Mouse (Mus musculus): ENCODE measurements around the gene Wfdc5. TPM values are rescaled to one million over a fixed set of nuclear protein-coding genes. Genes with fewer than 3 reads are reported as not detected.
A peak's percentile ranks its signal among the peaks of the same experiment; 100 is the strongest.

Wfdc5 gene
- polyA plus RNA-seq, 1 experiment from 2014 or later, result not detected

DNA sequence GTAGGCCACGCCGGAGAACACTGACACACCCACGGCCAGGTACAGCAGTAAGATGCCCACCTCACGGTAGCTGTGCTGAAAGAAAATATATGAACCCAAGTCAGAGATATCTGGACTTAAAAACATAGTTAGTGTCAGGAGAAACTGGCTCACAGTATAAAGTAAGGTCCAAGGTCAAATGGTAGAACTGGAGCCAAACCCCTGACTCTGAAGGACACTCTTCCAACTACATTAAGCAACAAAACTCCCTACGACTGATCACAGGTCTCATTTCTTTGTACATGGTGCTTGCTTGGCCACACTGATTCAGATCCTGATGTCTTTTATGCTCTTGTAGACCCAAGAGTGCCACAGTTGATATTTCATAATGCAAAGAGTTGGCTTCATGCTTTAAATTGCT, 17.6 kb downstream of the Wfdc5 start:
- no peak overlapping the region for H3K4me3 ChIP-seq (ENCODE audit: low read length)
- H3K27me3 ChIP-seq (replicated peaks; ENCODE audit: control insufficient read depth, insufficient read depth, low read length), result peaks cover 38% of the 10 kb centered on the region
- H3K27ac ChIP-seq (ENCODE audit: low read depth, low read length), result no peak overlapping the region

DNA sequence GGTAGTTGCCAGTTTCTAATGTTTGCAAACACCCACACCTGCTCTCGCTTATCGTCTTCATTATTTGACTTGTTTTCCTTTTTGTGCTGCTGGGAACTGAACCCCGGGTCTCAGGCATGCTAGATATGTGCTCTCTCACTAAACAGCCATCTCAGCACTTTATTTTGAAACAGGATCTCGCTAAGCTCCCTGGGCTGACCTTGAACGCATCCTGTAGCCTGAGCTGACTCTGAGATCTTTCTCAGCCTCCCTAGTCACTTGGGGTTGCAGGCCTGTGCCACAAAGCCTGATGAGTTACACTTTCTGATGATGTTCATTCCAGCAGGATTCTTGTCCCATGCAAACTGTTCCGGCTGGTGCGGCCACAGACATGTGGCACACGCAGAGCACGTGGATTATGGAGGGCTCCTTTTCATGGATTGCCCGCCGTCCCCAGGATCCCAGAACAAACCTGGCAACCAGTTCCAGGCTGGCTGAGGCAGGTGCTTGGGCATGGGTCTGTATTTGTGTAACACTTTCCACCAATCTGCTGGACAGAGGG, 21.0 kb downstream of the Wfdc5 start:
- WGBS, result 84% methylated on average over 11 of the region's 11 CpGs
- no peak overlapping the region for H3K4me3 ChIP-seq (ENCODE audit: low read length)
- peaks cover 6% of the 10 kb centered on the region; the same call in 1 of the 2 replicates for H3K27me3 ChIP-seq (replicated peaks; ENCODE audit: control insufficient read depth, insufficient read depth, low read length)
- H3K4me1 ChIP-seq (ENCODE audit: control insufficient read depth, insufficient read depth, low read depth, low read length), result no peaks in the 10 kb centered on the region
- no peaks in the 10 kb centered on the region for H3K9me3 ChIP-seq (ENCODE audit: control insufficient read depth, low read length)
- no peaks in the 10 kb centered on the region for H3K36me3 ChIP-seq (ENCODE audit: control insufficient read depth, insufficient read depth, low read length)
- no peak overlapping the region for H3K9ac ChIP-seq (ENCODE audit: low read depth, low read length)
- H3K4me2 ChIP-seq (ENCODE audit: low read length), result no peak overlapping the region
- no peak overlapping the region for H3K27ac ChIP-seq (ENCODE audit: low read depth, low read length)
- no peak for ATAC-seq

More for the DNA sequence above, 17.6 kb downstream of the Wfdc5 start:
- Histone ChIP-seq H3K9me3 (ENCODE audit: control insufficient read depth, low read length) (no peaks in the 10 kb centered on the region; the same call in 1 of the 2 replicates), H3K9ac (ENCODE audit: low read depth, low read length) (no peak overlapping the region), H3K36me3 (ENCODE audit: control insufficient read depth, insufficient read depth, low read length) (no peaks in the 10 kb centered on the region), H3K4me2 (ENCODE audit: low read length) (no peak overlapping the region), H3K4me1 (ENCODE audit: control insufficient read depth, insufficient read depth, low read depth, low read length) (peaks cover 8% of the 10 kb centered on the region)
- ATAC-seq, result no peak
- WGBS, result 88% methylated on average over 5 of the region's 5 CpGs

DNA sequence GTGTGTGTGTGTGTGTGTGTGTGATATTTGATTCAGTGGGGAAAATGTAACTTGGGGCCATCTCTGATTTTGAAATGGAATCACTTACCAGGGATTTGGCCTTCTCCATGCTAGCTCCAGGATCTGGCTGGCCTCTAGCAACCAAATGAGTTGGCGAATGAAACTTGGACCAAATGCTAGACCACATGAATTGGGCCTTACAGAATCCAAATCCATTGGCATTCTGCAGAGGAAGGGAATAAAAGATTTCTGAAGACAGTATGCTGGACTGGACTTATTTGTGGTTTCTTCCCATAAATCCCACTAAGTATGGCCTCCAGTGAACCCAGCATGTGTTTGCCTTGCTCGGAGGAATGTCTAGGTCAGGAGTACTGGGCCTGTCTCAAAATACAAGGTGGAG, 23.7 kb downstream of the Wfdc5 start:
- H3K36me3 ChIP-seq (ENCODE audit: control insufficient read depth, insufficient read depth, low read length), result 0 out of 2 replicates have a peak, but pooled peaks cover 2% of the 10 kb centered on the region
- ATAC-seq, result no peak
- no peaks in the 10 kb centered on the region for H3K27me3 ChIP-seq (replicated peaks; ENCODE audit: control insufficient read depth, insufficient read depth, low read length)
- H3K9me3 ChIP-seq (ENCODE audit: control insufficient read depth, low read length), result no peaks in the 10 kb centered on the region
- 94% methylated on average over 2 of the region's 2 CpGs for WGBS
- H3K4me1 ChIP-seq (ENCODE audit: control insufficient read depth, insufficient read depth, low read depth, low read length), result no peaks in the 10 kb centered on the region
- H3K4me3 ChIP-seq (ENCODE audit: low read length), result no peak overlapping the region
- H3K9ac ChIP-seq (ENCODE audit: low read depth, low read length), result no peak overlapping the region
- no peak overlapping the region for H3K27ac ChIP-seq (ENCODE audit: low read depth, low read length)
- no peak overlapping the region for H3K4me2 ChIP-seq (ENCODE audit: low read length)

DNA sequence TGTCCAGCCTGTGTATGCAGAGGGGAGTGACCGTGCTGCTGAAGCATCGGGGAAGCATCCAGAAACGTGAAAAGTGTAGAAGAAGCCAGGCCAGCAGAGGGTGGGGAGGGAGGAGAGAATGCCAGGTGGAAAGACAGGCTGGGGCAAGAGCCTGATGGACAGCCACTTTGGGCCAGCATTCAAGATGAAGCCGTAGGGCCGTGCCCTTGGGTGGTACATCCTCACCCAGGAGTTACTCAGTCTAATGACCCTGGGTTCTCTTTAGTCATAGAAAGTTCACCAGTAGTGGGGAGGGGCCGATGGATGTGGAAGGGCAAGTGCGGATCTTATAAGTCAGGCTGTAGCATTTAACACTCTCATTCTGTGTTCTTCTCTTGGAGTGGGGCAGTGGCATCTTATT, 26.4 kb downstream of the Wfdc5 start:
- Histone ChIP-seq H3K4me1 (ENCODE audit: control insufficient read depth, insufficient read depth, low read depth, low read length) (no peaks in the 10 kb centered on the region), H3K36me3 (ENCODE audit: control insufficient read depth, insufficient read depth, low read length) (peaks cover 9% of the 10 kb centered on the region), H3K4me3 (ENCODE audit: low read length) (no peak overlapping the region), H3K27me3 (replicated peaks; ENCODE audit: control insufficient read depth, insufficient read depth, low read length) (no peaks in the 10 kb centered on the region), H3K9ac (ENCODE audit: low read depth, low read length) (no peak overlapping the region), H3K27ac (ENCODE audit: low read depth, low read length) (no peak overlapping the region), H3K4me2 (ENCODE audit: low read length) (no peak overlapping the region), H3K9me3 (ENCODE audit: control insufficient read depth, low read length) (no peaks in the 10 kb centered on the region)
- WGBS, result 87% methylated on average over 7 of the region's 7 CpGs
- no peak for ATAC-seq

DNA sequence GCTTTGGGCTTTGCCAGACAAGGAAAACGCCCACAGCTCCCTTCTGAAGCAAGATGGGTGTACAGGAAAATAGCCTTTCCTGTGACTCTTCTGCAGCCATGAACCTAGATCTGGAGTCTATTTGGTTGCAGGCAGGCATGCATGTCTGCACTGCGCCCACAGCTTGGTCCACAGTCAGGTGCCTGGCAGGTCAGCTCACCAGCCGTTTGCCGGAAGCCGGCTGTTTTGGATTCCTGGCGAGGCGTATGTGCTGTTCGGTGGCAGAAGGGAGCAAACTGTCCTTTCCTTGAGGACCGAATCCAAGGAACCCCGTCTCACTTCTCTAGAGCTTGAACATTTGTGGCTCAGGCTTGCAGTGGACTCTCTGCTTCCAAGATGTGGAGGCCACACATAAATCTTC, 28.5 kb downstream of the Wfdc5 start:
- Histone ChIP-seq H3K27ac (ENCODE audit: low read depth, low read length) (no peak overlapping the region), H3K9me3 (ENCODE audit: control insufficient read depth, low read length) (no peaks in the 10 kb centered on the region), H3K27me3 (replicated peaks; ENCODE audit: control insufficient read depth, insufficient read depth, low read length) (no peaks in the 10 kb centered on the region), H3K9ac (ENCODE audit: low read depth, low read length) (no peak overlapping the region), H3K4me3 (ENCODE audit: low read length) (no peak overlapping the region), H3K36me3 (ENCODE audit: control insufficient read depth, insufficient read depth, low read length) (peaks cover 9% of the 10 kb centered on the region), H3K4me1 (ENCODE audit: control insufficient read depth, insufficient read depth, low read depth, low read length) (no peaks in the 10 kb centered on the region), H3K4me2 (ENCODE audit: low read length) (no peak overlapping the region)
- no peak for ATAC-seq
- 95% methylated on average over 10 of the region's 10 CpGs for WGBS

DNA sequence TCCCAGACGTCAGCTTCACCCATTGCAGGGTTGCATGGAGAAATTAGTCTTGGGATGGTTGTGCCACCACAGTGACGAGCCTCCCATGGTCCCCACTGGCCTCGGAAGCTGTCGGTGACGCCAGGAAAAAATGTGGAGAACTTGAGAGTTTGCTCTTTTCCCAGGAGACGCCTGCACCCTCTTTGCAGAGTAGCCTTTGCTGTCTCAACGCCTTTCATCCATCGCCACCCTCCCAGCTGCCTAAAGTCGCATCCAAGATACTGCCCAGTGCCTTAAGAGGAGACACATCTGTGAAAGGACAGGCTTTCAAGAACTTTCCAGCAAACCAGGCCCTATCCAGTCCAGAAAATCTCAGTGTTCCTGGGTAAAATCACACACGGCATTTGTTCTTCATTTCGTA, 30.2 kb downstream of the Wfdc5 start:
- no peaks in the 10 kb centered on the region for H3K27me3 ChIP-seq (replicated peaks; ENCODE audit: control insufficient read depth, insufficient read depth, low read length)
- no peak overlapping the region for H3K9ac ChIP-seq (ENCODE audit: low read depth, low read length)
- no peak overlapping the region for H3K4me3 ChIP-seq (ENCODE audit: low read length)
- peaks cover 9% of the 10 kb centered on the region for H3K36me3 ChIP-seq (ENCODE audit: control insufficient read depth, insufficient read depth, low read length)
- no peak overlapping the region for H3K4me2 ChIP-seq (ENCODE audit: low read length)
- ATAC-seq, result no peak
- no peak overlapping the region for H3K27ac ChIP-seq (ENCODE audit: low read depth, low read length)
- 93% methylated on average over 11 of the region's 11 CpGs for WGBS
- no peaks in the 10 kb centered on the region for H3K9me3 ChIP-seq (ENCODE audit: control insufficient read depth, low read length)
- no peaks in the 10 kb centered on the region for H3K4me1 ChIP-seq (ENCODE audit: control insufficient read depth, insufficient read depth, low read depth, low read length)

DNA sequence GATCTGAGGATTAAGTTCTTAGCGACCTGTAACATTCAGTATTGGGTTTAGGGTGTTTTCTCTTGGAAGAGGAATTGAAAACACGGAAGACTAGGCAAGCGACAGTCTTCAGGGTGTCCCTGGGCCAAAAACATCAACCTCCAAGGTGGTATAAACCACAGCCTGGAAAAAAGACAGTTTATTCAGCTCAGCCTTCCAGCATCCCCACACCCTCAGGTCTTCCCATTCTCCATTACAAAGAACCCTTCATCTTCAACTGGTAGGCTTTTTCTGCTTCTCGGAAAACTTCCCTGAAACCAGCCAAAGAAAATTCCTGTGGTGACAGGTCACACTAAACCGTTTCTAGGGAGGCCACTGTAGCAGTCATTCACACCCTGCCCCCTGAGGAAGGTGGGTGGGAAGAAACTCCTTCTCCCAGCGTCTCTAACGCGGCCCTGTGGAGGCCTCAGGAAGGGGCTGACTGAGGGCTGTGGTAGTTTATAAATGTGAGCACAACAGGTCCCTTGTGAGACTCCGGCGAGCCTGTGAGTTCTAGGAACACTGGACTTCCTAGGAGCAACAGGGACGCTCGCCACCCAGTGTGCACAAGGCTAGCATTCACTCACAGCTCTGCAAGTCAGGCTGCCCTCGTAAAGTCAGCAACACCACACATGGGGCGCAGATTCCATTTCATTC, 32.3 kb downstream of the Wfdc5 start:
- H3K27ac ChIP-seq (ENCODE audit: low read depth, low read length), result no peak overlapping the region
- WGBS, result 35% methylated on average over 14 of the region's 14 CpGs
- H3K4me2 ChIP-seq (ENCODE audit: low read length), result no peak overlapping the region
- peaks cover 7% of the 10 kb centered on the region for H3K36me3 ChIP-seq (ENCODE audit: control insufficient read depth, insufficient read depth, low read length)
- no peaks in the 10 kb centered on the region for H3K27me3 ChIP-seq (replicated peaks; ENCODE audit: control insufficient read depth, insufficient read depth, low read length)
- no peak overlapping the region for H3K9ac ChIP-seq (ENCODE audit: low read depth, low read length)
- peak; percentile 42 for ATAC-seq
- H3K4me1 ChIP-seq (ENCODE audit: control insufficient read depth, insufficient read depth, low read depth, low read length), result no peaks in the 10 kb centered on the region
- H3K9me3 ChIP-seq (ENCODE audit: control insufficient read depth, low read length), result no peaks in the 10 kb centered on the region
- no peak overlapping the region for H3K4me3 ChIP-seq (ENCODE audit: low read length)

DNA sequence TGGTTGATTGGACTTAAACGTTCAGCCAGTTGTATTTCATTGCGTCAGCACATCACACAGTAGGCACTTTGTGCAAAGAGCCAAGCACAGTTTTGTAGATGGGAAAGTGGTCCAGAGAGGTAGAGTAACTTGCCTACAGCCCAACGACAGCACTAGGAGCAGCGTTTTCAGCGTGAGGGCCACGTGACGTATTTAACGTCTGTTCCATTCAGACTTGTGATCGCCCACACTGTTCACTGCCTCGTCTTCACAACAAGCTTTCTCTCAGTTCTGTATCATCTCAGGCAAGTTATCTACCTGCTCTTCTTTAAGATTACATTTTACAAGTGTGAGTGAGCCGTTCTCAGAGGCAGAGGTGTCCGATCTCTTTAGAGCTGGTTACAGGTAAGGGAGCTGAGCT, 36.0 kb downstream of the Wfdc5 start:
- Histone ChIP-seq H3K4me3 (ENCODE audit: low read length) (no peak overlapping the region), H3K4me1 (ENCODE audit: control insufficient read depth, insufficient read depth, low read depth, low read length) (no peaks in the 10 kb centered on the region; the same call in 1 of the 2 replicates), H3K9ac (ENCODE audit: low read depth, low read length) (no peak overlapping the region), H3K27ac (ENCODE audit: low read depth, low read length) (no peak overlapping the region), H3K9me3 (ENCODE audit: control insufficient read depth, low read length) (no peaks in the 10 kb centered on the region), H3K4me2 (ENCODE audit: low read length) (no peak overlapping the region), H3K36me3 (ENCODE audit: control insufficient read depth, insufficient read depth, low read length) (no peaks in the 10 kb centered on the region; the same call in 1 of the 2 replicates), H3K27me3 (replicated peaks; ENCODE audit: control insufficient read depth, insufficient read depth, low read length) (no peaks in the 10 kb centered on the region)
- 94% methylated on average over 12 of the region's 12 CpGs for WGBS
- no peak for ATAC-seq

DNA sequence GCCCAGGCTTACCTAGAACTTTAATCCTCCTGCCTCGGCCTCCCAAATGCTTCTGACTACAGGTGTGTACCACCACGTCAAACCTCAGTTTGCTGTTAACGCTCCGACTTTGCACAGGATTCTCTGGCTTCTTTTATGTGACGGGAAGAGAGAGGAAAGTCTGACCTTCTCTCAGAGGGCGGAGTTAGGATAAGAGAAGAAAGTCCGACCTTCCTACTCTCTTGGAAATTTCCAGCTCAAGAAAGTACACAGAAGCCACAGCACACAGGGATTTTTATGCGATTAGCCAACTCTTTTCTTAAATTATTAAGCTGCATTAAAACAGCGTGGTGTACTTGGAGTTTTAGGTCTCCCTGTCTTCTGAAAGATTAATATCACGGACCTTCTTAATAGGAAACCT, 38.0 kb downstream of the Wfdc5 start:
- Histone ChIP-seq H3K4me1 (ENCODE audit: control insufficient read depth, insufficient read depth, low read depth, low read length) (no peaks in the 10 kb centered on the region; the same call in 1 of the 2 replicates), H3K9me3 (ENCODE audit: control insufficient read depth, low read length) (no peaks in the 10 kb centered on the region), H3K36me3 (ENCODE audit: control insufficient read depth, insufficient read depth, low read length) (no peaks in the 10 kb centered on the region; the same call in 1 of the 2 replicates), H3K27ac (ENCODE audit: low read depth, low read length) (no peak overlapping the region), H3K9ac (ENCODE audit: low read depth, low read length) (no peak overlapping the region), H3K27me3 (replicated peaks; ENCODE audit: control insufficient read depth, insufficient read depth, low read length) (no peaks in the 10 kb centered on the region), H3K4me2 (ENCODE audit: low read length) (no peak overlapping the region), H3K4me3 (ENCODE audit: low read length) (no peak overlapping the region)
- ATAC-seq, result no peak
- WGBS, result 86% methylated on average over 10 of the region's 10 CpGs
